Mouse (Mus musculus) lung, embryonic 16.5 days (tissue): ENCODE data around the gene Bcl11a. TPM values are rescaled to one million over a fixed set of nuclear protein-coding genes. Genes with fewer than 3 reads are reported as not detected.
"Not testable (repeated sequence)": the region's sequence is repeated elsewhere in the genome, so short reads cannot be mapped to it uniquely, and the experiment has no call there.

Experiments
- ATAC-seq: fragments of 200-750 bp; cut with Nextera tagmentation; 2 replicates; pipeline ENCODE4 v1.8.0; 2017; ENCODE audit warnings: low read depth, mild to moderate bottlenecking, moderate library complexity
- H3K27ac ChIP-seq: fragments of 300-500 bp; sonication (generic); 2 replicates; pipeline ENCODE4 v1.5.1; 2014; ENCODE audit warnings: mild to moderate bottlenecking, control low read depth, low read length
- H3K27me3 ChIP-seq: fragments of 300-500 bp; sonication (generic); 2 replicates; pipeline ENCODE4 v1.6.1; 2014; ENCODE audit warnings: low read depth, low read length, mixed read lengths; ENCODE audit not compliant: control insufficient read depth, insufficient read depth
- H3K36me3 ChIP-seq: fragments of 300-500 bp; sonication (generic); 2 replicates; pipeline ENCODE4 v1.6.1; 2014; ENCODE audit warnings: low read length; ENCODE audit not compliant: control insufficient read depth, insufficient read depth
- H3K4me1 ChIP-seq: fragments of 300-500 bp; sonication (generic); replicated peaks from 2 replicates; pipeline ENCODE4 v1.6.1; 2014; ENCODE audit warnings: low read length, mixed read lengths; ENCODE audit not compliant: control insufficient read depth, insufficient read depth
- H3K4me2 ChIP-seq: fragments of 300-500 bp; sonication (generic); 2 replicates; pipeline ENCODE4 v1.6.1; 2014; ENCODE audit warnings: low read depth, low read length, control low read depth
- H3K4me3 ChIP-seq: fragments of 300-500 bp; sonication (generic); 2 replicates; pipeline ENCODE4 v1.5.1; 2014; ENCODE audit warnings: mild to moderate bottlenecking, low read length, control low read depth
- H3K9ac ChIP-seq: fragments of 300-500 bp; sonication (generic); 2 replicates; pipeline ENCODE4 v1.6.1; 2014; ENCODE audit warnings: low read length, control low read depth
- H3K9me3 ChIP-seq: fragments of 300-500 bp; sonication (generic); 2 replicates; pipeline ENCODE4 v1.6.1; 2016; ENCODE audit warnings: low read length; ENCODE audit not compliant: control insufficient read depth
- WGBS: fragments of 180-500 bp; shearing (Covaris S2); extraction: QIAGEN DNeasy Blood & Tissue Kit; methylation state at CpG from one replicate; pipeline ENCODE4 v1.1.7; 2014; 5-methylcytosine and 5-hydroxymethylcytosine counted together
- polyA plus RNA-seq: library from polyadenylated mRNA; unstranded; fragments of >200 nt; fragmentation: Nextera tagmentation; extraction: Ambion mirVana; gene quantifications from 2 replicates; pipeline ENCODE4 v1.2.1, GENCODE M21; 2015

The Bcl11a gene
- polyA plus RNA-seq, 1 experiment from 2014 or later = 15.3 TPM

DNA sequence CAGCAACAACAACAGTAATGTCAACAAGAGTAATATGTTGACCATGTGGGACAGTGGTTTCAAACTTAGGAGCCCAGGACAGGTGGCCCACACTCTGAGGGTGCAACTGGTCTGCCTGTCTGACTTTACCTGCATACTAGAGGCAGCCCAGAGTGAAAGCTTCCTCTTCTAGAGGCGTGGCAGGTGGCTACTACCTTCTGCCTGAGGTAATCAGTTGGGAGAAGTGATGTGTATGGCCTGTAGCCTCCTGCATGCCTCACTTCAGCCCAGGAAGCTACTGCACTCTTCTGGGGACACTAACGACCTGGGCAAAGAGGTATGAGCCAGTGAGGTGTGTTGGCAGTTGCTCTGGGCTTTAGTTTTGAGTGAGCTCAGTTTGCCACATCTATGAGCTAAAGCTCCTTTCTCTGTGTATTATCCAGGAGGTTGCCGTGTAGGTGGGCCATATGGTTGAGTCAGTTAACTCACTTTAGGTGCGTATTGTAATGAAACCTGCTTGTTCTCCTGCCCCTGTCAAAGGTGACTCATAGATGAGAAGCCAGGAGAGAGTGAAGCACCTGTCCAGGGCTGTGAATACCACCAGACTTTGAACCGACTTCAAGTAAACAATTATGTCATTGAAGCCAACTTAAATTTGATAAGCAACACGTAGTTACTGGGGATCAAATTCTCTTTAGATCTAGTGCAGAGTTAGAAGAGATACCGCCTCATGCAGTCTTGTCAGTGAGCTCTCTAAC lies 38.9 kb downstream of the Bcl11a start:
- peaks cover 11% of the 10 kb centered on the region for H3K4me1 ChIP-seq

DNA sequence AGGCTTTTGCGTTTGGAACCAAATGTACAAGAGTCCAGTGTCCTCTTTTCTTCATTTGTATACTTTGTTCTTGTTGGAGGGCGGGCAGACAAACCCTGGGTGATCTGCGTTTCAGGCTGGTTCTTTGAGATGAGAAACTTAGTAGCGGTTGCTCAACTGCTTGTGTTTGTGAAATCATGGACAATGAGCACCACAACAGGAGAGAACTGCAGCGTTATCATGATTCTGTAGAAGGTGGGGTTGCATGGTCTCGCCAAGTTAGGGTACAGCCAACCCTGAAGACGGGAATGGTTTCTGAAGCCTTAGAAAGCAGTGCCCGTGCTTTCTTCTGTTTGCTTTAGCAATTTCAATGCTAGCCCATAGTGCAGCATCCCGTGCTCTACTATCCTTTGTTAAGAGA lies 43.3 kb downstream of the Bcl11a start:
- H3K4me2 ChIP-seq = no peak overlapping the region
- no peaks in the 10 kb centered on the region for H3K27me3 ChIP-seq
- no peaks in the 10 kb centered on the region for H3K9me3 ChIP-seq
- 86% methylated on average over 9 of the region's 9 CpGs for WGBS
- H3K9ac ChIP-seq = no peak overlapping the region
- H3K4me3 ChIP-seq = no peak overlapping the region
- no peak overlapping the region for H3K27ac ChIP-seq
- H3K36me3 ChIP-seq = no peaks in the 10 kb centered on the region
- ATAC-seq = no peak
- no peaks in the 10 kb centered on the region; the same call in 1 of the 2 replicates for H3K4me1 ChIP-seq

More for the DNA sequence above, 38.9 kb downstream of the Bcl11a start:
- H3K9ac ChIP-seq = no peak overlapping the region
- H3K9me3 ChIP-seq = no peaks in the 10 kb centered on the region
- no peak for ATAC-seq
- H3K4me3 ChIP-seq = no peak overlapping the region
- H3K27me3 ChIP-seq = no peaks in the 10 kb centered on the region
- 50% methylated on average over 7 of the region's 7 CpGs for WGBS
- H3K36me3 ChIP-seq = no peaks in the 10 kb centered on the region
- no peak overlapping the region for H3K4me2 ChIP-seq
- no peak overlapping the region for H3K27ac ChIP-seq

DNA sequence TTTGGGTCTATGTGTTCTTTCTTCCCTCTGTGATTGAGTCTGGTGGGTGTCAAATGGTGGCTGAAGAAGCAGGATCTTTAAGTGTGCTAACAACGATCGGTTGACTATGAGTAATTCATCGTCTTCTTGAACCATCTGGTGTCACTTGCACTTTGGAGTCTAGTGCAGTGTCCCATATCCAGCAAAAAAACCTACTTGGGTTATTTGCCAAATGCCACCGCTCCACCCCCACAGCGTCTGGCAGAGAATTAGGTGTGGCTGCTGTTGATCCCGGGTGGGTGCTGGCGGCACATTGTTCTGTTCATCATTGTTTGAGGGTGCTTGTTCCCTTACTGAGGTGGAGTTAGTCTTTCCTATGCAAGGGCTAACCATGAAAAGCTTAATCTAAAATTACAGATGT lies 45.0 kb downstream of the Bcl11a start:
- Histone ChIP-seq H3K9ac (no peak overlapping the region), H3K9me3 (no peaks in the 10 kb centered on the region), H3K4me2 (no peak overlapping the region), H3K36me3 (no peaks in the 10 kb centered on the region), H3K27me3 (no peaks in the 10 kb centered on the region), H3K4me1 (no peaks in the 10 kb centered on the region), H3K4me3 (no peak overlapping the region), H3K27ac (no peak overlapping the region)
- ATAC-seq = no peak
- WGBS = 80% methylated on average over 7 of the region's 7 CpGs

DNA sequence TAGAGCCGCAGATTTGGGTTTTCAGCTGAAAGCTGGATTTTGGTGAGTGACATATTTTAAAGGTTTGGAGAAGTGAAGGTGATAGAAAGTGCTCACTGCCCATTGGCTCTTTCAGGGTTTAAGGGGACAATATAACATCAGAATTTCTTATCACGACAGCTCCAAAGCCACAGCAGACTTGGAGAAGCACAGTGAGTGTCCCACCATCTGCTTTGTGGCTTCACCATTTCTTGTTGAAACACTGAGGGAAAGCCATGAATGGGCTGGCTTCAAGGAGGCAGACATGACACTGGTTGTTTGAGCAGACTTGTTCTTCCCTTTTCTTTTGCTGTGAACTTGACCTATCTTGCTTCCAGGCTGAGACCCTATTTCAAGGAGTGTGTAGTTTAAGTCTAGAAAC lies 46.1 kb downstream of the Bcl11a start:
- Histone ChIP-seq H3K4me2 (no peak overlapping the region), H3K36me3 (no peaks in the 10 kb centered on the region), H3K27ac (no peak overlapping the region), H3K9ac (no peak overlapping the region), H3K4me1 (no peaks in the 10 kb centered on the region), H3K27me3 (no peaks in the 10 kb centered on the region), H3K9me3 (no peaks in the 10 kb centered on the region), H3K4me3 (no peak overlapping the region)
- no peak for ATAC-seq
- WGBS = 81% methylated on average over 2 of the region's 2 CpGs

DNA sequence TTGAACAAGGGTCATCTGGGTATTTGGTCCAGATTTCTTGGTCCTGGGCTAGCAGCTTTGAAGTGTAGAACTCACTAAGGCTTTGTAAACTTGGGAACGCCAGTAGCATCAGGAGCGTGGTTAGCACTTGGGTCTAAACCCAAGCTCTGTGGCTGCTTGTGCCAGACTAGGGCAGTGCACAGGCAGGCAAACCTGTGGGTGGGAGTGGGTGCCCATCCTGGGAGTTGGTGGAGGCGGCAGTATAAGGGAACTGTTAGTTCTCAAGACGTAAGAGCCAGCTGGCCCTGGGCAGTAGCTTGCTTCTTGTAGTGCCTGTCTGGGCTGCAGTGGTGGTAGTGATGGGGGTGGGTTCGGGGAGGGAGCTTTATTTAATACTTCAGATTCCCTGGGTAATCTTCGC lies 47.2 kb downstream of the Bcl11a start:
- no peaks in the 10 kb centered on the region for H3K4me1 ChIP-seq
- no peak for ATAC-seq
- no peak overlapping the region for H3K27ac ChIP-seq
- H3K4me2 ChIP-seq = no peak overlapping the region
- H3K4me3 ChIP-seq = no peak overlapping the region
- H3K36me3 ChIP-seq = no peaks in the 10 kb centered on the region
- H3K27me3 ChIP-seq = no peaks in the 10 kb centered on the region
- no peak overlapping the region for H3K9ac ChIP-seq
- H3K9me3 ChIP-seq = no peaks in the 10 kb centered on the region
- WGBS = 73% methylated on average over 6 of the region's 6 CpGs

DNA sequence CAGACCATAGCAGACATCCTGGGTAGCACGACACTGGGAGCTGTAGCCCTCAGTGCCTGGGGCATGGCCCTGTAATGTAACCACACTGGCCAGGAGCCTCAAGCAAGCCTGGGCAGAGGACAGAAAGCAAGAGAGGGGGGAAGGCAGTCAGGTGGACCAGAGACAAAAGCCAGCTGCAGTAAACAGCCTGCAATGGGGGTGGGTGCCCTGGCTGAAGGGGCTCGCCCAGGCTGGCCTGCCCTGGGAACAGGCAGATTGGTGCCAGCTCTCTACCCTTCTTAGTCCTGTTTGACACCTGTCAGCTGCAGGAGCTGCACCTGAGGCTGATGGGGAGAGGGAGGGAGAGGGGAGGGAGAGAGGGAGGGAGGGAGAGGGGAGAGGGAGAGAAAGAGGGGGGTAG lies 50.1 kb downstream of the Bcl11a start:
- no peaks in the 10 kb centered on the region for H3K27me3 ChIP-seq
- WGBS = 73% methylated on average over 2 of the region's 2 CpGs
- H3K9me3 ChIP-seq = no peaks in the 10 kb centered on the region
- no peaks in the 10 kb centered on the region for H3K36me3 ChIP-seq
- ATAC-seq = no peak
- no peak overlapping the region for H3K4me3 ChIP-seq
- H3K9ac ChIP-seq = no peak overlapping the region
- H3K4me1 ChIP-seq = no peaks in the 10 kb centered on the region
- no peak overlapping the region for H3K4me2 ChIP-seq
- no peak overlapping the region for H3K27ac ChIP-seq

DNA sequence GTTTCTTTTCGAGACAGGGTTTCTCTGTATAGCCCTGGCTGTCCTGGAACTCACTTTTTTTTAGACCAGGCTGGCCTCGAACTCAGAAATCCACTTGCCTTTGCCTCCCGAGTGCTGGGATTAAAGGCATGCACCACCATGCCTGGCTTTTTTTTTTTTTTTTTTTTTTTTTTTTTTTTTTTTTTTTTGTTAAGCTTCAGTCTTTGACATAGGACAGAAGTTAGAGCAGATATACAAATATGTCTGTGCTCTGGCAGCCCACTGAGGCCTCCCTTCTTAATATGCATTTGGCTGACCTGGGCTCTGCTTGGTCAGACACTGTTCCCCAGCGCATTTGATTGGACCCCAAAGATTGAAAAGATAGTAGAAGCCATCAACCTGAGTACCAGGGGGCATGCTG lies 51.0 kb downstream of the Bcl11a start:
- not testable (repeated sequence) for H3K9ac ChIP-seq, ATAC-seq, H3K4me3 ChIP-seq, H3K27ac ChIP-seq, H3K9me3 ChIP-seq, H3K36me3 ChIP-seq, H3K4me2 ChIP-seq, H3K4me1 ChIP-seq, H3K27me3 ChIP-seq
- WGBS = 65% methylated on average over 4 of the region's 4 CpGs

DNA sequence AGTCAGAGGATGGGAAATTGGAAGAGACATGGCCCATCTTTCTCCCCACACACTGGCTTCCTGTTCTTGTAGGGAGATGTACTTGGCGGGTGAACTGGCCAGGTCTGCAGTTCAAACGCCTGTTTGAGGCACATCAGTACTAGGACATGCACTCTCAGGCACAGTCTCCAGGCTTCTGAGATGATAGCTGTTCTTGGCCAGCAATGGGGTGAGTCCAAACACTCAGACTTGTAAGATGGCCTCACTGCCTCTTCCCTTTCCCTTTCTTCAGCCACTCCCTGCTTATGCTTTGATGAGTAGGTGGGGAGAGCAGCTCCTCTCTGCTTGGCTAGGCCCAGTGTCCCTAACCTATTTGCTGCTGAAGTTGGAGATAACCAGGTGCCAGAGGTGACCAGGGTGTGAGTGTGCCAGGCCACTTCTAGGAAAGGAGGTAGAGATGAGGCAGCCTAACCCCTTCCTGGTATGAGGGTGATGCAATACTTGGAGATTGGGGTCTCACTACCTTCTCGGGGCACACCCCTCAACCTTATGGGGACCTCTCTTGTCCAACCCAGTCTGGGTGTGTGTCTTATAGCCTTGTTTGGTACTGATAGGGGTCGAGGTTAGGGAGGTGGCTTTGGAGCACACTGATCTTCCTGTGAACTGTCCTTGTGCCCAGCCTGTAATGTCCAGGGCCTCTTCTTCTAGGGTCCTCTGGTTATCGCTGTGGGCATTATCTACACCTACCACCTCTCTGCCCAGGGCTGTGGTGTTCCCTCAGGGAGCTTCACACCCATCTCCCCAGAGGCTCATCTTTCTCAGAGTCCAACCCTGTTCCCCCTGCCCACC lies 51.7 kb downstream of the Bcl11a start:
- no peak overlapping the region for H3K4me2 ChIP-seq
- WGBS = 85% methylated on average over 5 of the region's 5 CpGs
- no peaks in the 10 kb centered on the region for H3K9me3 ChIP-seq
- no peak overlapping the region for H3K4me3 ChIP-seq
- H3K27me3 ChIP-seq = no peaks in the 10 kb centered on the region
- H3K4me1 ChIP-seq = no peaks in the 10 kb centered on the region
- ATAC-seq = no peak
- no peaks in the 10 kb centered on the region for H3K36me3 ChIP-seq
- H3K27ac ChIP-seq = no peak overlapping the region
- H3K9ac ChIP-seq = no peak overlapping the region

DNA sequence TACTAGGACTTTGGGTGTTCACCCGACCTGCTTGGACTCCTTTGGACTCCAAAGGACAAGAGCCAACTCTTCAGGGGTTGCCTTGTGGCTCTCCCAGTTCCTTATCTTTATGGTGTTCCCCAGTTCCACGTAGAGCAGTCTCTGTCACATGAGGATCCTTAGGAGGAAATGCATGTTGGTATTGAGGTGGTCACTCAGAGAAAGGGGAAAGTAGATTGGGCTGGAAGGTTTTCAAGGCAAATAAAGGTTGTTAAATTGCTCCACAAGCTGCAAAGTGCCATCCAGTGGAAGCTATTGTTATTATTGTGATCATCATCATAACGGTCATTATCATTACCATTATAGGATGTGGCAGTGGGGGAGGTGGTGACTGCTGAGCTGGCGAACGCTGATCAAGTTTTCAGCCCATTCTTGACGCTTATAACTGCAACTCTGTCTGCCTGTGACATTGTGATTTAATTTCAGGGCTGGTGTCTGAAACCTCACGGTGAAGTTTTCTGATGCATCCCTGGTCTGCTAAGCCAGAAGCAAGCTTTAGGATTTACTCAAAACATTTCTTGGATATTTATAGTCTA lies 52.4 kb downstream of the Bcl11a start:
- Histone ChIP-seq H3K4me2 (no peak overlapping the region), H3K4me3 (no peak overlapping the region), H3K4me1 (no peaks in the 10 kb centered on the region), H3K9me3 (no peaks in the 10 kb centered on the region), H3K27ac (no peak overlapping the region), H3K27me3 (no peaks in the 10 kb centered on the region), H3K9ac (no peak overlapping the region), H3K36me3 (no peaks in the 10 kb centered on the region)
- ATAC-seq = no peak
- 77% methylated on average over 7 of the region's 7 CpGs for WGBS
